Mouse (Mus musculus) forebrain, embryonic 13.5 days (tissue): ENCODE measurements around the gene Ppp1r15a. TPM values are rescaled to one million over a fixed set of nuclear protein-coding genes. Genes with fewer than 3 reads are reported as not detected.
A peak's percentile ranks its signal among the peaks of the same experiment; 100 is the strongest.
"Not testable (repeated sequence)": the region's sequence is repeated elsewhere in the genome, so short reads cannot be mapped to it uniquely, and the experiment has no call there.

Source experiments
- ATAC-seq: fragments of 200-750 bp; cut with Nextera tagmentation; 2 replicates; pipeline ENCODE4 v1.8.0; 2017
- H3K27ac ChIP-seq: fragments of 300-500 bp; sonication (generic); 2 replicates; pipeline ENCODE4 v1.5.1; 2015; ENCODE audit warnings: inconsistent platforms, mild to moderate bottlenecking, moderate library complexity
- H3K27me3 ChIP-seq: fragments of 300-500 bp; sonication (generic); 2 replicates; pipeline ENCODE4 v1.6.1; 2015; ENCODE audit warnings: mild to moderate bottlenecking, inconsistent platforms
- H3K36me3 ChIP-seq: fragments of 300-500 bp; sonication (generic); 2 replicates; pipeline ENCODE4 v1.6.1; 2015; ENCODE audit warnings: mild to moderate bottlenecking, inconsistent platforms; ENCODE audit not compliant: poor library complexity, severe bottlenecking
- H3K4me1 ChIP-seq: fragments of 300-500 bp; sonication (generic); 2 replicates; pipeline ENCODE4 v1.6.1; 2015; ENCODE audit warnings: inconsistent platforms
- H3K4me2 ChIP-seq: fragments of 300-500 bp; sonication (generic); 2 replicates; pipeline ENCODE4 v1.6.1; 2015; ENCODE audit warnings: inconsistent platforms, mild to moderate bottlenecking, moderate library complexity
- H3K4me3 ChIP-seq: fragments of 300-500 bp; sonication (generic); 2 replicates; pipeline ENCODE4 v1.5.1; 2015; ENCODE audit warnings: mild to moderate bottlenecking, inconsistent platforms
- H3K9ac ChIP-seq: fragments of 300-500 bp; sonication (generic); 2 replicates; pipeline ENCODE4 v1.6.1; 2015; ENCODE audit warnings: mild to moderate bottlenecking, inconsistent platforms
- H3K9me3 ChIP-seq: fragments of 300-500 bp; sonication (generic); replicated peaks from 2 replicates; pipeline ENCODE4 v1.6.1; 2016; ENCODE audit warnings: inconsistent platforms
- WGBS: fragments of 180-500 bp; shearing (Covaris S2); methylation state at CpG from one replicate; pipeline ENCODE4 v1.1.7; 2015; 5-methylcytosine and 5-hydroxymethylcytosine counted together
- polyA plus RNA-seq: library from polyadenylated mRNA; unstranded; fragments of >200 nt; fragmentation: Nextera tagmentation; extraction: Ambion mirVana; gene quantifications from 2 replicates; pipeline ENCODE4 v1.2.1, GENCODE M21; 2015

The Ppp1r15a gene
- polyA plus RNA-seq, 1 experiment from 2014 or later, result 13.5 TPM

GRCm38 (mm10) chr7:45486761-45487415 is 39.2 kb downstream of the Ppp1r15a start, which contains the start of gene Gm45808:
Gene Gm45808 (minus strand): TSS chr7:45486811.
- H3K4me1 ChIP-seq, result peaks cover 20% of the 10 kb centered on the region
- 0 out of 2 replicates have a peak within 1 kb of the TSS, but pooled peaks have one; percentile 69 for H3K4me2 ChIP-seq
- no peaks in the 10 kb centered on the region for H3K9me3 ChIP-seq
- H3K9ac ChIP-seq, result no peak within 1 kb of the TSS
- no peaks in the 10 kb centered on the region for H3K27me3 ChIP-seq
- H3K36me3 ChIP-seq, result peaks cover 2% of the 10 kb centered on the region; the same call in 1 of the 2 replicates
- no peak within 1 kb of the TSS for H3K4me3 ChIP-seq
- no peak within 1 kb of the TSS; the same call in 1 of the 2 replicates for H3K27ac ChIP-seq
- WGBS, result 85% methylated on average over 12 of the region's 12 CpGs
- ATAC-seq, result no peak

GRCm38 (mm10) chr7:45486158-45486557 is 39.9 kb downstream of the Ppp1r15a start:
- H3K27ac ChIP-seq, result no peak overlapping the region
- 85% methylated on average over 7 of the region's 7 CpGs for WGBS
- H3K9me3 ChIP-seq, result no peaks in the 10 kb centered on the region
- H3K4me1 ChIP-seq, result peaks cover 19% of the 10 kb centered on the region
- no peak overlapping the region for H3K4me3 ChIP-seq
- H3K9ac ChIP-seq, result no peak overlapping the region
- H3K36me3 ChIP-seq, result no peaks in the 10 kb centered on the region
- no peak overlapping the region for H3K4me2 ChIP-seq
- no peak for ATAC-seq
- H3K27me3 ChIP-seq, result no peaks in the 10 kb centered on the region

DNA sequence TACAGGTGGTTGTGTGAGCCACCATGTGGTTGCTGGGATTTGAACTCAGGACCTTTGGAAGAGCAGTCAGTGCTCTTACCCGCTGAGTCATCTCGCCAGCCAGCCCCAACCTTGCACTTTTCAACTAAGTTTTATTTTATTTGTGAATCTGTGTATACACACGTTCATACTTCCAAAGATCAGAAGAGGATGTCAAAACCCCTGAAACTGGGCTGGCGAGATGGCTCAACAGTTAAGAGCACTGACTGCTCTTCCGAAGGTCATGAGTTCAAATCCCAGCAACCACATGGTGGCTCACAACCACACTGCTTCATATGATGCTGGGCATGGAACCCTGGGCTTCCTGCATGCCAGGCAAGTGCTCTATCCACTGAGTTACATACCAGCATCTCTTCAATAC is 41.1 kb downstream of the Ppp1r15a start:
- 92% methylated on average over 5 of the region's 5 CpGs for WGBS
- H3K4me2 ChIP-seq, H3K9ac ChIP-seq, H3K4me3 ChIP-seq, H3K36me3 ChIP-seq, H3K9me3 ChIP-seq, ATAC-seq, H3K27me3 ChIP-seq, H3K27ac ChIP-seq: not testable (repeated sequence)
- H3K4me1 ChIP-seq, result peaks cover 14% of the 10 kb centered on the region; the same call in 1 of the 2 replicates

GRCm38 (mm10) chr7:45482166-45482565 is 43.9 kb downstream of the Ppp1r15a start:
- Histone ChIP-seq H3K27me3 (no peaks in the 10 kb centered on the region), H3K4me3 (no peak overlapping the region), H3K9me3 (no peaks in the 10 kb centered on the region), H3K36me3 (no peaks in the 10 kb centered on the region), H3K27ac (no peak overlapping the region), H3K9ac (no peak overlapping the region), H3K4me2 (no peak overlapping the region), H3K4me1 (no peaks in the 10 kb centered on the region)
- WGBS, result 98% methylated on average over 1 of the region's 1 CpGs
- ATAC-seq, result no peak

- Histone ChIP-seq H3K9ac (no peak within 1 kb of the TSS), H3K4me1 (no peaks in the 10 kb centered on the region), H3K27me3 (no peaks in the 10 kb centered on the region), H3K36me3 (no peaks in the 10 kb centered on the region), H3K4me3 (no peak within 1 kb of the TSS), H3K4me2 (no peak within 1 kb of the TSS), H3K27ac (no peak within 1 kb of the TSS), H3K9me3 (no peaks in the 10 kb centered on the region)
- 57% methylated on average over 15 of the region's 15 CpGs for WGBS
- peak; percentile 89 for ATAC-seq
Observed at GRCm38 (mm10) chr7:45481374-45481927, 44.6 kb downstream of the Ppp1r15a start, which contains the start of gene Tulp2. Gene Tulp2 (plus strand): TSS chr7:45481877.

DNA sequence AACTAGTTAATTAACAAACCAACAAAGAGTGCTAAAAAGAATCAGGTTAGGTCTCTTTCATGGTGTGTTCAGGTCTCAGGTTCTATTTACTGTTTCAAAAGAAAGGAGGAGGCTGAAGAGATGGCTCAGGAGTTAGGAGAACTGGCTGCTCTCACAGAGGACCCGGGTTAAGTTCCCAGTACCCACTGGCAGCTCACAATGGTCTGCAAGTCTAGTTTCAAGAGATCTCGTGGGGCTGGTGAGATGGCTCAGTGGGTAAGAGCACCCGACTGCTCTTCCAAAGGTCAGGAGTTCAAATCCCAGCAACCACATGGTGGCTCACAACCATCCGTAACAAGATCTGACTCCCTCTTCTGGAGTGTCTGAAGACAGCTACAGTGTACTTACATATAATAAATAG is 45.8 kb downstream of the Ppp1r15a start:
- not testable (repeated sequence) for ATAC-seq, H3K27me3 ChIP-seq, H3K9ac ChIP-seq, H3K4me1 ChIP-seq, H3K27ac ChIP-seq, H3K4me3 ChIP-seq, H3K4me2 ChIP-seq, H3K36me3 ChIP-seq, H3K9me3 ChIP-seq
- 79% methylated on average over 4 of the region's 4 CpGs for WGBS

GRCm38 (mm10) chr7:45478774-45479173 is 47.3 kb downstream of the Ppp1r15a start:
- no peaks in the 10 kb centered on the region for H3K27me3 ChIP-seq
- 95% methylated on average over 7 of the region's 7 CpGs for WGBS
- H3K27ac ChIP-seq, result no peak overlapping the region
- no peak overlapping the region for H3K4me3 ChIP-seq
- no peaks in the 10 kb centered on the region for H3K9me3 ChIP-seq
- no peak overlapping the region for H3K9ac ChIP-seq
- no peaks in the 10 kb centered on the region for H3K4me1 ChIP-seq
- H3K4me2 ChIP-seq, result no peak overlapping the region
- no peaks in the 10 kb centered on the region for H3K36me3 ChIP-seq
- no peak for ATAC-seq

- Histone ChIP-seq H3K4me1 (no peaks in the 10 kb centered on the region), H3K27ac (no peak overlapping the region; the same call in 1 of the 2 replicates), H3K9me3 (no peaks in the 10 kb centered on the region), H3K4me3 (no peak overlapping the region), H3K36me3 (no peaks in the 10 kb centered on the region), H3K4me2 (no peak overlapping the region), H3K9ac (no peak overlapping the region), H3K27me3 (no peaks in the 10 kb centered on the region)
- WGBS, result 11% methylated on average over 3 of the region's 3 CpGs
- no peak for ATAC-seq
Observed at GRCm38 (mm10) chr7:45477003-45477402, 49.1 kb downstream of the Ppp1r15a start.

DNA sequence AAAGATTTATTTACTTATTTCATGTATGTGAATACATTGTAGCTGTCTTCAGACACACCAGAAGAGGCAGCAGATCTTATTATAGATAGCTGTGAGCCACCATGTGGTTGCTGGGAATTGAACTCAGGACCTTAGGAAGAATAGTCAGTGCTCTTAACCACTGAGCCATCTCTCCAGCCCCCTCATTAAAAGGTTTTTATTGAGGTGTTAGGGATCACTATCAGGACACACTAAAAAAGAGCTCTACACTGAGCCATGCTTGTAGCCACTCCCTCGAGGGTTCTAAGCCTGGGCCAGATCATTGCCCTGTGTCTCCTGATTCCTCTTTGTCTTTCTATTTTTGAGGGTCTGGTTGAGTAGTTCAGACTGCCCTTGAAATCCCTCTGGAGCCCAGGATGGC is 49.6 kb downstream of the Ppp1r15a start:
- Histone ChIP-seq H3K9ac (no peak overlapping the region), H3K9me3 (no peaks in the 10 kb centered on the region), H3K4me3 (no peak overlapping the region), H3K4me1 (no peaks in the 10 kb centered on the region), H3K27ac (no peak overlapping the region), H3K36me3 (no peaks in the 10 kb centered on the region), H3K27me3 (no peaks in the 10 kb centered on the region), H3K4me2 (no peak overlapping the region)
- 54% methylated on average over 1 of the region's 1 CpGs for WGBS
- ATAC-seq, result no peak

DNA sequence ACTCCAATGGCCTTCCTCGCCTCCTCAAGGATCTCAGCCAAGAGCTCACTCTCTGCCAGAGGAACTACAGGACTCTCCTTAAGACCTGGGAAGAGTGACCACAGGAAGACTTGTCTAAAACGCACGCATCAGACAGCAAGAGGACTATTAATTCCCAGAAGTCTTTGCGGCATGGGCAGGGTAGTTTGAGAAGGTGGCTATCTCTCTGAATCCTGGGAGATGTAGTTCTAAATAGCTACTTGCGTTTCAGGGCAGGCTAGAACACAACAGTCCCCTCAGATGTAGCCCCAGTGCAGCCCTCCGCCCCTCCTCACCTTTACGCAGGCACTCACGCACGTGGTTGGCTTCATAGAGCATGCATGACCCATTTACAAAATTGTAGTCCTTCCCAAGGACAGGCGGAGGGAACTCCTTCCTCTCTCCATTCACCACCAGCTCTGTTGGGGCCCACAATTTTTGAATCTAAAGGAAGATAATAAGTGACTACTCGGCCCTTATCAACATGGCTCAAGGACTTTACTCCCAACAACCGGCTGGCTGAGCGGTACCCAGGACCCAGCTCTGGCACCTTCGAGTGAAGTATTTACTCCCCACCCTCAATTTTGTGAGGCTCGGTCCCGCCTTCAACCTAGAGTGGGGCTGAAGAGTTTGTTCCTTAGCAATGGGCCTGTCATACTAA is 50.6 kb downstream of the Ppp1r15a start:
- Histone ChIP-seq H3K9me3 (no peaks in the 10 kb centered on the region), H3K9ac (0 out of 2 replicates have a peak overlapping the region, but pooled peaks have one; percentile 40)

More for the DNA sequence above, 50.6 kb downstream of the Ppp1r15a start:
- Histone ChIP-seq H3K27ac (no peak overlapping the region), H3K4me2 (peak overlapping the region; percentile 31; the same call in 1 of the 2 replicates), H3K27me3 (no peaks in the 10 kb centered on the region), H3K4me3 (no peak overlapping the region), H3K4me1 (no peaks in the 10 kb centered on the region), H3K36me3 (no peaks in the 10 kb centered on the region)
- no peak for ATAC-seq
- WGBS, result 77% methylated on average over 16 of the region's 16 CpGs
